Mouse (Mus musculus) lung, adult 2 months (tissue): ENCODE measurements around the gene Gm28308.

Experiments used
- CTCF ChIP-seq: fragments of 200-500 bp; IDR thresholded peaks from 2 replicates; pipeline ENCODE4 v1.5.1; 2011; ENCODE audit warnings: mild to moderate bottlenecking, low read length, control low read depth; ENCODE audit not compliant: insufficient read depth
- POLR2A ChIP-seq: fragments of 200-500 bp; IDR thresholded peaks from 2 replicates; pipeline ENCODE4 v1.6.1; 2011; ENCODE audit warnings: low read depth, mild to moderate bottlenecking, control low read depth, low read length, borderline replicate concordance; ENCODE audit errors: extremely low read depth

DNA sequence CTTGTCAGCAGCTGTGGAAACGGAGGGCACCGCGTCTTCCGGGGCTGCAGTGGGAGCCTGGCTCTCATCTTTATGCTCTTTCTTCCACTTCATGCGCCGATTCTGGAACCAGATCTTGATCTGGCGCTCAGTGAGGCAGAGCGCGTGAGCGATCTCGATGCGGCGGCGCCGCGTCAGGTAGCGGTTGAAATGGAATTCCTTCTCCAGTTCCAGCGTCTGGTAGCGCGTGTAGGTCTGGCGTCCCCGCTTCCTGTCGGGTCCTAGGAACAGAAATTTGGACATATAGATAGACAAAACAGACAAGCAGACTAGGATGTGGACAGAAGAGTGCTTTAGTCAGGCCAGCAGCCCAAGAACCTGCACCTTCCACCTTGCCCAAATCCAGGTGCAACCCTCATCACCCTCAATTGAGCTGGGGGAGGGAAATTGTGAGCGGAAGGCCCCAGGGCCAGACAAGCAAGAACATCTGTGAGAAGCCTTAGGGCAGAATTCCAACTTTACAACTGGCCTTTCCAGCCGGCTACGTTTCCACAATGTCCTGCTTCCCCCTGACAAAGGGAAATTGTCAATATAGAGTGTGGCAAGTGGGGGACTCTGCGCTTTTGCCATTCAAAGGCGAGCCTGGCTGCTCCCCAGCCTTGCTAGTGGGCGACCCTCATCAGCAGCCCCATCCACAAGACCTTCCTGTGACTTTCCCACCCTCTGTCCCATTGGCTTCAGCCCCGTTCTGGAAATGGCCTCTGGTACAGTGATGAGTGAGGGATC lies 2.8 kb upstream of the Gm28308 start:
- TF ChIP-seq CTCF (no peak), POLR2A (no peak)
